In the genomic region with DNA sequence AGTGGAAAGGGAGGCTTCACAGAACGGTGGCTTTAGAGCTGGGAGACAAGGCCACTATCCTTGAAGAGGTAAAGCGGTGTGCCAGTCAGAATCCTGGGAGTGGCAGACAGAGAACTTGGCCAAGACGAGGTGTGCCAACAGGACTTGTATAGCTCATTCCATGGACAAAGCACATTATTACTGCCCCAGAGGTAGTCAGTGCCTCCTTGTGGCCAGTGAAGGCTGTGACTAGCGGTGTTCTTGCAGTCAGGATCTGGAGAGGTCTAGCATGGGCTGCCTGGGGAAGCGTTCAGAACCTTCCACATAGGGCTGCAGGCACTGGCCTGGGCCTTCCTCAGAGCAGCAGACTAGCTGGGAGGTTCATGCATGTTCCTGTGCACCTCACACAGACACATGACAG, we compare ENCODE assay signal across 31 mouse cellular contexts. TPM values are rescaled to one million over a fixed set of nuclear protein-coding genes. Genes with fewer than 3 reads are reported as not detected.
DNase-seq lines count a peak whose midpoint lies in the region; ATAC-seq and TF ChIP-seq lines count a peak whose summit lies in the region.
"Had no signal": no experiment of that assay in that cellular context is flagged by ENCODE, and none has a peak within 500 bp of the region (broad histone marks: within the 10 kb centered on the region; RNA-seq: fewer than 3 reads in every experiment).

No protein-coding gene starts in this region.

- no peaks in the 10 kb centered on the region for H3K4me1 ChIP-seq in intestine, postnatal 0 days (replicated peaks; ENCODE audit: control insufficient read depth, insufficient read depth, low read length)
- H3K4me1 ChIP-seq in intestine, embryonic 15.5 days (replicated peaks), result 0 out of 2 replicates have a peak, but pooled peaks cover 2% of the 10 kb centered on the region
- H3K4me1 ChIP-seq in liver, embryonic 14.5 days (replicated peaks; ENCODE audit: control insufficient read depth in 2 of 2, insufficient read depth in 2 of 2, low read length in 1 of 2), result no peaks in the 10 kb centered on the region
- H3K4me1 ChIP-seq: embryonic facial prominence, embryonic 12.5 days; heart, embryonic 12.5 days; heart, embryonic 15.5 days had no signal

- H3K4me3 ChIP-seq in intestine, postnatal 0 days (ENCODE audit: low read depth, low read length), result no peak overlapping the region
- no peak overlapping the region for H3K4me3 ChIP-seq in intestine, embryonic 15.5 days (replicated peaks)
- H3K4me3 ChIP-seq in liver, embryonic 14.5 days (ENCODE audit: insufficient read depth in 1 of 2, low read depth in 2 of 2, low read length in 2 of 2), result no peak overlapping the region
- H3K4me3 ChIP-seq: embryonic facial prominence, embryonic 12.5 days; embryonic facial prominence, embryonic 15.5 days; heart, embryonic 12.5 days; heart, embryonic 15.5 days; hindbrain, embryonic 12.5 days; hindbrain, embryonic 15.5 days had no signal

- peak; percentile 39 for DNase-seq in gastrocnemius, adult 18-20 months (ENCODE audit: low spot score)
- no peak for DNase-seq in gastrocnemius, postnatal 14 days
- no peak for DNase-seq in liver, embryonic 14.5 days (ENCODE audit: low read depth in 3 of 3, low spot score in 3 of 3)
- no peak for DNase-seq in liver
- DNase-seq in heart, postnatal 14 days, result no peak
- no peak for DNase-seq in right cerebral cortex, adult 2 months (ENCODE audit: low spot score in 2 of 2)
- DNase-seq: adrenal gland, adult 8-10 months; cerebellum, adult 11 months; cerebellum, adult 2 months; cerebellum, adult 9-11 months; cerebellum, postnatal 25 days; forebrain, postnatal 0 days; gastrocnemius, postnatal 10 days; heart, adult 18-20 months; heart, postnatal 10 days; heart, postnatal 4 days had no signal

- H3K4me2 ChIP-seq in intestine, postnatal 0 days (replicated peaks; ENCODE audit: low read depth), result no peak overlapping the region
- no peak overlapping the region for H3K4me2 ChIP-seq in intestine, embryonic 15.5 days (replicated peaks)
- no peak overlapping the region for H3K4me2 ChIP-seq in liver, embryonic 14.5 days (ENCODE audit: low read depth)
- H3K4me2 ChIP-seq: embryonic facial prominence, embryonic 12.5 days; embryonic facial prominence, embryonic 15.5 days; heart, embryonic 12.5 days; heart, embryonic 15.5 days; hindbrain, embryonic 12.5 days; hindbrain, embryonic 15.5 days had no signal

- H3K27ac ChIP-seq in intestine, postnatal 0 days (ENCODE audit: low read depth, low read length), result no peak overlapping the region
- H3K27ac ChIP-seq in intestine, embryonic 15.5 days, result no peak overlapping the region
- no peak overlapping the region for H3K27ac ChIP-seq in liver, embryonic 14.5 days
- H3K27ac ChIP-seq: embryonic facial prominence, embryonic 12.5 days; embryonic facial prominence, embryonic 15.5 days; heart, embryonic 15.5 days; hindbrain, embryonic 12.5 days; hindbrain, embryonic 15.5 days had no signal

- H3K36me3 ChIP-seq in intestine, postnatal 0 days (ENCODE audit: control insufficient read depth, insufficient read depth), result no peaks in the 10 kb centered on the region
- H3K36me3 ChIP-seq in intestine, embryonic 15.5 days, result no peaks in the 10 kb centered on the region
- no peaks in the 10 kb centered on the region for H3K36me3 ChIP-seq in liver, embryonic 14.5 days (replicated peaks; ENCODE audit: control insufficient read depth, insufficient read depth, low read depth)
- H3K36me3 ChIP-seq: embryonic facial prominence, embryonic 12.5 days; embryonic facial prominence, embryonic 15.5 days; heart, embryonic 12.5 days; heart, embryonic 15.5 days; hindbrain, embryonic 12.5 days had no signal

- no peak for ATAC-seq in intestine, postnatal 0 days
- no peak for ATAC-seq in intestine, embryonic 15.5 days
- ATAC-seq in liver, embryonic 14.5 days (ENCODE audit: insufficient read depth), result no peak
- ATAC-seq: activated CD4-positive, CD25-positive, alpha-beta regulatory T cell, adult 4 months; forebrain, embryonic 14.5 days; forebrain, postnatal 0 days; intestine, embryonic 16.5 days had no signal

- intact Hi-C loops in gastrocnemius, postnatal 14 days (cut with DNase I; ENCODE audit: low total_unique reads), result no loop called here
- intact Hi-C loops in heart, postnatal 14 days (cut with DNase I), result no loop called here

- 0 out of 2 replicates have a peak, but pooled peaks have one; percentile 12 for TF ChIP-seq CTCF in intestine, postnatal 0 days (IDR thresholded peaks at IDR 0.05; ENCODE audit: low read depth)
- TF ChIP-seq CTCF in liver, embryonic 14.5 days (IDR thresholded peaks at IDR 0.05; ENCODE audit: low read depth), result 0 out of 2 replicates have a peak, but pooled peaks have one; percentile 6

- H3K9me3 ChIP-seq in intestine, postnatal 0 days (ENCODE audit: control insufficient read depth), result no peaks in the 10 kb centered on the region
- no peaks in the 10 kb centered on the region for H3K9me3 ChIP-seq in intestine, embryonic 15.5 days
- H3K9me3 ChIP-seq in liver, embryonic 14.5 days (ENCODE audit: control insufficient read depth, low read length), result no peaks in the 10 kb centered on the region
- H3K9me3 ChIP-seq: embryonic facial prominence, embryonic 12.5 days; embryonic facial prominence, embryonic 15.5 days; heart, embryonic 12.5 days; heart, embryonic 15.5 days; hindbrain, embryonic 12.5 days; hindbrain, embryonic 15.5 days had no signal

- 96% methylated on average over 5 of the region's 5 CpGs for WGBS in intestine, postnatal 0 days
- WGBS in intestine, embryonic 15.5 days, result 96% methylated on average over 5 of the region's 5 CpGs
- 69% methylated on average over 5 of the region's 5 CpGs for WGBS in liver, embryonic 14.5 days (ENCODE audit: insufficient replicate concordance)

- no peak for TF ChIP-seq EP300 in liver, embryonic 14.5 days (IDR thresholded peaks at IDR 0.05; ENCODE audit: low read depth)

- no peak overlapping the region for H3K9ac ChIP-seq in intestine, postnatal 0 days (ENCODE audit: low read depth, low read length)
- no peak overlapping the region for H3K9ac ChIP-seq in intestine, embryonic 15.5 days
- H3K9ac ChIP-seq in liver, embryonic 14.5 days (replicated peaks), result no peak overlapping the region
- H3K9ac ChIP-seq: embryonic facial prominence, embryonic 12.5 days; embryonic facial prominence, embryonic 15.5 days; forebrain, postnatal 0 days; heart, embryonic 12.5 days; heart, embryonic 15.5 days; hindbrain, embryonic 12.5 days; hindbrain, embryonic 15.5 days had no signal

- no peaks in the 10 kb centered on the region for H3K27me3 ChIP-seq in intestine, postnatal 0 days (replicated peaks; ENCODE audit: control insufficient read depth, insufficient read depth, low read length)
- no peaks in the 10 kb centered on the region for H3K27me3 ChIP-seq in intestine, embryonic 15.5 days (replicated peaks)
- H3K27me3 ChIP-seq in liver, embryonic 14.5 days (ENCODE audit: control insufficient read depth, insufficient read depth, low read length), result no peaks in the 10 kb centered on the region
- H3K27me3 ChIP-seq: embryonic facial prominence, embryonic 12.5 days; embryonic facial prominence, embryonic 15.5 days; heart, embryonic 12.5 days; heart, embryonic 15.5 days; hindbrain, embryonic 12.5 days; hindbrain, embryonic 15.5 days had no signal

RNA-seq across cellular contexts. Expression of gene Kcnc1, which starts 39.5 kb away (rescaled TPM):
- total RNA-seq in gastrocnemius, adult 18-20 months (2021), result 10 to 100 TPM; 59.0 to 67.2 TPM
- total RNA-seq in gastrocnemius, postnatal 14 days (2021), result 10 to 100 TPM; 34.8 to 35.1 TPM
- polyA plus RNA-seq in intestine, postnatal 0 days (2015; fragmentation: Nextera tagmentation; extraction: Ambion mirVana), result 0.39 and 0.72 TPM in 2 replicates
- polyA plus RNA-seq in intestine, embryonic 15.5 days (2015; fragmentation: Nextera tagmentation; extraction: Ambion mirVana), result 0.38 and 0.53 TPM in 2 replicates
- polyA plus RNA-seq in liver, embryonic 14.5 days (2012; rRNA removed), result under 0.01 and 0.02 TPM in 2 replicates
- not detected in 2 replicates for polyA plus RNA-seq in liver, embryonic 14.5 days (2014; fragmentation: Nextera tagmentation; extraction: Ambion mirVana)
- under 1 TPM; 0.05 TPM for total RNA-seq in heart, postnatal 14 days (2021)
- total RNA-seq: MEL had no signal
- polyA plus RNA-seq: activated CD4-positive, CD25-positive, alpha-beta regulatory T cell, adult 4 months; heart, embryonic 15.5 days had no signal

RNA-seq across cellular contexts. Expression of gene Myod1, which starts 59.6 kb away (rescaled TPM):
- 10 to 100 TPM; 14.9 to 15.5 TPM for total RNA-seq in gastrocnemius, adult 18-20 months (2021)
- 10 to 100 TPM; 24.3 to 30.6 TPM for total RNA-seq in gastrocnemius, postnatal 14 days (2021)
- polyA plus RNA-seq in intestine, postnatal 0 days (2015; fragmentation: Nextera tagmentation; extraction: Ambion mirVana), result not detected in 2 replicates
- 0.24 TPM in 1 of 2 replicates, not detected in the other for polyA plus RNA-seq in intestine, embryonic 15.5 days (2015; fragmentation: Nextera tagmentation; extraction: Ambion mirVana)
- 0.02 TPM in 2 replicates for polyA plus RNA-seq in liver, embryonic 14.5 days (2012; rRNA removed)
- not detected in 2 replicates for polyA plus RNA-seq in liver, embryonic 14.5 days (2014; fragmentation: Nextera tagmentation; extraction: Ambion mirVana)
- not detected for total RNA-seq in heart, postnatal 14 days (2021)
- total RNA-seq: adrenal gland, adult 8-10 months; common myeloid progenitor, adult 5-6 weeks; forebrain, postnatal 0 days; heart, adult 18-20 months; heart, postnatal 10 days; heart, postnatal 4 days; MEL had no signal
- polyA plus RNA-seq: activated CD4-positive, CD25-positive, alpha-beta regulatory T cell, adult 4 months; cerebellum, adult 2 months; forebrain, embryonic 11.5 days; forebrain, embryonic 14.5 days; forebrain, postnatal 0 days; gonadal fat pad, adult 2 months had no signal

Comparison
In these comparisons a context has a peak if more than half of its experiments do, and no peak if none do; other contexts are left out.
1. RNA of gene Kcnc1, which starts 39.5 kb away (total RNA-seq): 59.0 to 67.2 TPM in gastrocnemius, adult 18-20 months and 34.8 to 35.1 TPM in gastrocnemius, postnatal 14 days; 0.05 TPM in heart, postnatal 14 days; every median in the first group is over 10 times any median in the second.
2. RNA of gene Myod1, which starts 59.6 kb away (total RNA-seq): 24.3 to 30.6 TPM in gastrocnemius, postnatal 14 days and 14.9 to 15.5 TPM in gastrocnemius, adult 18-20 months; not detected in heart, postnatal 14 days; every median in the first group is over 10 times any median in the second.